Mouse (Mus musculus): Measurements from ENCODE around the gene Nuak1. TPM values are rescaled to one million over a fixed set of nuclear protein-coding genes. Genes with fewer than 3 reads are reported as not detected.

Gene Nuak1
- polyA plus RNA-seq, 1 experiment, result 25.9 TPM

- H3K27me3 ChIP-seq (ENCODE audit: control insufficient read depth, insufficient read depth, low read length, poor library complexity, severe bottlenecking), result no peaks in the 10 kb centered on the region
- TF ChIP-seq CTCF (IDR thresholded peaks at IDR 0.05; ENCODE audit: low read depth, low read length) (no peak), EP300 (IDR thresholded peaks at IDR 0.05; ENCODE audit: insufficient read depth, low read depth, low read length) (no peak), POLR2A (IDR thresholded peaks at IDR 0.05; ENCODE audit: insufficient read depth, low read length) (no peak)
- H3K9ac ChIP-seq (ENCODE audit: low read depth, poor library complexity, severe bottlenecking), result no peak overlapping the region
- H3K4me3 ChIP-seq (ENCODE audit: low read depth, low read length), result no peak overlapping the region
- no peaks in the 10 kb centered on the region for H3K36me3 ChIP-seq (ENCODE audit: control insufficient read depth, insufficient read depth, low read length, poor library complexity, severe bottlenecking)
- no peaks in the 10 kb centered on the region for H3K9me3 ChIP-seq (replicated peaks; ENCODE audit: control insufficient read depth, insufficient read depth, low read length, poor library complexity, severe bottlenecking)
- H3K27ac ChIP-seq (ENCODE audit: insufficient read depth, low read length), result no peak overlapping the region
- H3K4me1 ChIP-seq (ENCODE audit: control insufficient read depth, insufficient read depth, low read length), result peaks cover 3% of the 10 kb centered on the region
Observed at GRCm38 (mm10) chr10:84371681-84372160, 68.7 kb downstream of the Nuak1 start.

GRCm38 (mm10) chr10:84371230-84371629 is 69.2 kb downstream of the Nuak1 start:
- Histone ChIP-seq H3K36me3 (ENCODE audit: control insufficient read depth, insufficient read depth, low read length, poor library complexity, severe bottlenecking) (no peaks in the 10 kb centered on the region), H3K9ac (ENCODE audit: low read depth, poor library complexity, severe bottlenecking) (no peak overlapping the region), H3K4me1 (ENCODE audit: control insufficient read depth, insufficient read depth, low read length) (peaks cover 3% of the 10 kb centered on the region), H3K9me3 (replicated peaks; ENCODE audit: control insufficient read depth, insufficient read depth, low read length, poor library complexity, severe bottlenecking) (no peaks in the 10 kb centered on the region), H3K27me3 (ENCODE audit: control insufficient read depth, insufficient read depth, low read length, poor library complexity, severe bottlenecking) (no peaks in the 10 kb centered on the region), H3K4me3 (ENCODE audit: low read depth, low read length) (no peak overlapping the region), H3K27ac (ENCODE audit: insufficient read depth, low read length) (no peak overlapping the region)
- TF ChIP-seq CTCF (IDR thresholded peaks at IDR 0.05; ENCODE audit: low read depth, low read length), result no peak
- no peak for TF ChIP-seq EP300 (IDR thresholded peaks at IDR 0.05; ENCODE audit: insufficient read depth, low read depth, low read length)
- TF ChIP-seq POLR2A (IDR thresholded peaks at IDR 0.05; ENCODE audit: insufficient read depth, low read length), result no peak

- Histone ChIP-seq H3K36me3 (ENCODE audit: control insufficient read depth, insufficient read depth, low read length, poor library complexity, severe bottlenecking) (no peaks in the 10 kb centered on the region), H3K4me3 (ENCODE audit: low read depth, low read length) (no peak overlapping the region), H3K4me1 (ENCODE audit: control insufficient read depth, insufficient read depth, low read length) (peaks cover 3% of the 10 kb centered on the region), H3K27ac (ENCODE audit: insufficient read depth, low read length) (no peak overlapping the region), H3K9ac (ENCODE audit: low read depth, poor library complexity, severe bottlenecking) (no peak overlapping the region), H3K9me3 (replicated peaks; ENCODE audit: control insufficient read depth, insufficient read depth, low read length, poor library complexity, severe bottlenecking) (no peaks in the 10 kb centered on the region), H3K27me3 (ENCODE audit: control insufficient read depth, insufficient read depth, low read length, poor library complexity, severe bottlenecking) (no peaks in the 10 kb centered on the region)
- TF ChIP-seq POLR2A (IDR thresholded peaks at IDR 0.05; ENCODE audit: insufficient read depth, low read length) (no peak), CTCF (IDR thresholded peaks at IDR 0.05; ENCODE audit: low read depth, low read length) (no peak), EP300 (IDR thresholded peaks at IDR 0.05; ENCODE audit: insufficient read depth, low read depth, low read length) (no peak)
Observed at GRCm38 (mm10) chr10:84369646-84370314, 70.6 kb downstream of the Nuak1 start.

- Histone ChIP-seq H3K9ac (ENCODE audit: low read depth, poor library complexity, severe bottlenecking) (no peak overlapping the region), H3K4me3 (ENCODE audit: low read depth, low read length) (no peak overlapping the region), H3K9me3 (replicated peaks; ENCODE audit: control insufficient read depth, insufficient read depth, low read length, poor library complexity, severe bottlenecking) (no peaks in the 10 kb centered on the region), H3K27me3 (ENCODE audit: control insufficient read depth, insufficient read depth, low read length, poor library complexity, severe bottlenecking) (no peaks in the 10 kb centered on the region), H3K27ac (ENCODE audit: insufficient read depth, low read length) (no peak overlapping the region), H3K36me3 (ENCODE audit: control insufficient read depth, insufficient read depth, low read length, poor library complexity, severe bottlenecking) (no peaks in the 10 kb centered on the region), H3K4me1 (ENCODE audit: control insufficient read depth, insufficient read depth, low read length) (peaks cover 3% of the 10 kb centered on the region)
- TF ChIP-seq EP300 (IDR thresholded peaks at IDR 0.05; ENCODE audit: insufficient read depth, low read depth, low read length), result no peak
- no peak for TF ChIP-seq POLR2A (IDR thresholded peaks at IDR 0.05; ENCODE audit: insufficient read depth, low read length)
- no peak for TF ChIP-seq CTCF (IDR thresholded peaks at IDR 0.05; ENCODE audit: low read depth, low read length)
Observed at GRCm38 (mm10) chr10:84368185-84368584, 72.2 kb downstream of the Nuak1 start.

- Histone ChIP-seq H3K36me3 (ENCODE audit: control insufficient read depth, insufficient read depth, low read length, poor library complexity, severe bottlenecking) (no peaks in the 10 kb centered on the region), H3K4me3 (ENCODE audit: low read depth, low read length) (no peak overlapping the region), H3K9ac (ENCODE audit: low read depth, poor library complexity, severe bottlenecking) (no peak overlapping the region), H3K9me3 (replicated peaks; ENCODE audit: control insufficient read depth, insufficient read depth, low read length, poor library complexity, severe bottlenecking) (no peaks in the 10 kb centered on the region), H3K4me1 (ENCODE audit: control insufficient read depth, insufficient read depth, low read length) (no peaks in the 10 kb centered on the region), H3K27me3 (ENCODE audit: control insufficient read depth, insufficient read depth, low read length, poor library complexity, severe bottlenecking) (no peaks in the 10 kb centered on the region), H3K27ac (ENCODE audit: insufficient read depth, low read length) (no peak overlapping the region)
- no peak for TF ChIP-seq CTCF (IDR thresholded peaks at IDR 0.05; ENCODE audit: low read depth, low read length)
- no peak for TF ChIP-seq POLR2A (IDR thresholded peaks at IDR 0.05; ENCODE audit: insufficient read depth, low read length)
- no peak for TF ChIP-seq EP300 (IDR thresholded peaks at IDR 0.05; ENCODE audit: insufficient read depth, low read depth, low read length)
Observed at GRCm38 (mm10) chr10:84365166-84365865, 75.1 kb downstream of the Nuak1 start.

GRCm38 (mm10) chr10:84363833-84364232 is 76.6 kb downstream of the Nuak1 start:
- H3K9ac ChIP-seq (ENCODE audit: low read depth, poor library complexity, severe bottlenecking), result no peak overlapping the region
- H3K9me3 ChIP-seq (replicated peaks; ENCODE audit: control insufficient read depth, insufficient read depth, low read length, poor library complexity, severe bottlenecking), result no peaks in the 10 kb centered on the region
- no peaks in the 10 kb centered on the region for H3K4me1 ChIP-seq (ENCODE audit: control insufficient read depth, insufficient read depth, low read length)
- H3K27ac ChIP-seq (ENCODE audit: insufficient read depth, low read length), result no peak overlapping the region
- no peaks in the 10 kb centered on the region for H3K36me3 ChIP-seq (ENCODE audit: control insufficient read depth, insufficient read depth, low read length, poor library complexity, severe bottlenecking)
- H3K27me3 ChIP-seq (ENCODE audit: control insufficient read depth, insufficient read depth, low read length, poor library complexity, severe bottlenecking), result no peaks in the 10 kb centered on the region
- no peak for TF ChIP-seq POLR2A (IDR thresholded peaks at IDR 0.05; ENCODE audit: insufficient read depth, low read length)
- TF ChIP-seq EP300 (IDR thresholded peaks at IDR 0.05; ENCODE audit: insufficient read depth, low read depth, low read length), result no peak
- TF ChIP-seq CTCF (IDR thresholded peaks at IDR 0.05; ENCODE audit: low read depth, low read length), result no peak
- no peak overlapping the region for H3K4me3 ChIP-seq (ENCODE audit: low read depth, low read length)

All from ES-Bruce4 (cell line).